Mouse (Mus musculus): ENCODE measurements around the gene Letm1.

DNA sequence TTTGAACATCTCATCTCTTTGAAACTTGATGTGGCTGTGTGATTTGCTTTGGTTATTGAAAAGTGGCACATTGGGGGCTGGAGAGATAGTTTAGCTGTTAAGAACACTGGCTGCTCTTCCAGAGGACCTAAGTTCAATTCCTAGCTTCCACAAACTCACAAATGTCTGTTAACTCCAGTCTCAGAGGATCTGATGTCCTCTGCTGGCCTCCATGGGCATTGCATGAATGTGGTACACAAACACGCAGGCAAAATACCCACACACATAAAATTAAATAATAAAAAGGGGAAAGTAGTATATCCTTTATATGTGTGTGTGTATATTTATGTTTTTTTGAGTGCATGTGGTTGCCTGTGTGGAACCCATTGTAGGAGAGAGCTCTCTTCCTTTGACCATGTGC, 48.2 kb upstream of the Letm1 start:
- TF ChIP-seq CTCF (IDR thresholded peaks at IDR 0.05; ENCODE audit: low read depth, low read length) (peak; percentile 42), POLR2A (IDR thresholded peaks at IDR 0.05; ENCODE audit: extremely low read depth, insufficient read depth, low read length) (no peak)
